Mouse (Mus musculus) forebrain, embryonic 16.5 days (tissue): ENCODE measurements around the gene Lamc3. TPM values are rescaled to one million over a fixed set of nuclear protein-coding genes. Genes with fewer than 3 reads are reported as not detected.
A peak's percentile ranks its signal among the peaks of the same experiment; 100 is the strongest.

Experiments used
- ATAC-seq: fragments of 200-750 bp; cut with Nextera tagmentation; 2 replicates; pipeline ENCODE4 v1.8.0; 2017; ENCODE audit warnings: mild to moderate bottlenecking, moderate library complexity
- H3K27ac ChIP-seq: fragments of 300-500 bp; sonication (generic); 2 replicates; pipeline ENCODE4 v1.5.1; 2014; ENCODE audit warnings: low read length, control low read depth
- H3K27me3 ChIP-seq: fragments of 300-500 bp; sonication (generic); replicated peaks from 2 replicates; pipeline ENCODE4 v1.6.1; 2014; ENCODE audit warnings: low read length; ENCODE audit not compliant: control insufficient read depth, insufficient read depth
- H3K36me3 ChIP-seq: fragments of 300-500 bp; sonication (generic); 2 replicates; pipeline ENCODE4 v1.6.1; 2014; ENCODE audit not compliant: control insufficient read depth, insufficient read depth
- H3K4me1 ChIP-seq: fragments of 300-500 bp; sonication (generic); replicated peaks from 2 replicates; pipeline ENCODE4 v1.6.1; 2014; ENCODE audit warnings: low read length; ENCODE audit not compliant: control insufficient read depth, insufficient read depth
- H3K4me2 ChIP-seq: fragments of 300-500 bp; sonication (generic); 2 replicates; pipeline ENCODE4 v1.6.1; 2014; ENCODE audit warnings: mild to moderate bottlenecking, low read length, control low read depth
- H3K4me3 ChIP-seq: fragments of 300-500 bp; sonication (generic); replicated peaks from 2 replicates; pipeline ENCODE4 v1.5.1; 2014; ENCODE audit warnings: mild to moderate bottlenecking, low read length, control low read depth
- H3K9ac ChIP-seq: fragments of 300-500 bp; sonication (generic); replicated peaks from 2 replicates; pipeline ENCODE4 v1.6.1; 2014; ENCODE audit warnings: low read depth, low read length, control low read depth
- H3K9me3 ChIP-seq: fragments of 300-500 bp; sonication (generic); 2 replicates; pipeline ENCODE4 v1.6.1; 2016; ENCODE audit warnings: low read length; ENCODE audit not compliant: control insufficient read depth
- WGBS: fragments of 180-500 bp; shearing (Covaris S2); extraction: QIAGEN DNeasy Blood & Tissue Kit; methylation state at CpG from one replicate; pipeline ENCODE4 v1.1.7; 2014; 5-methylcytosine and 5-hydroxymethylcytosine counted together
- polyA plus RNA-seq: library from polyadenylated mRNA; unstranded; fragments of >200 nt; fragmentation: Nextera tagmentation; extraction: Ambion mirVana; gene quantifications from 2 replicates; pipeline ENCODE4 v1.2.1, GENCODE M21; 2015

The Lamc3 gene
- 3.4 and 4.0 TPM in 2 replicates for polyA plus RNA-seq

- H3K9me3 ChIP-seq = no peaks in the 10 kb centered on the region
- H3K4me2 ChIP-seq = no peak within 1 kb of the TSS
- H3K27ac ChIP-seq = no peak within 1 kb of the TSS
- H3K9ac ChIP-seq = 0 out of 2 replicates have a peak within 1 kb of the TSS, but pooled peaks have one; percentile 15
- WGBS = 5% methylated on average over 26 of the region's 26 CpGs
- no peaks in the 10 kb centered on the region for H3K36me3 ChIP-seq
- no peaks in the 10 kb centered on the region for H3K4me1 ChIP-seq
- H3K4me3 ChIP-seq = no peak within 1 kb of the TSS
- peaks cover 34% of the 10 kb centered on the region for H3K27me3 ChIP-seq
- ATAC-seq = no peak
Measured at GRCm38 (mm10) chr2:31887030-31887429, at the start of gene Lamc3. Lamc3 (plus strand) TSS chr2:31887291.

GRCm38 (mm10) chr2:31838868-31839267 lies 48.2 kb upstream of the Lamc3 start:
- Histone ChIP-seq H3K27me3 (peaks cover 7% of the 10 kb centered on the region; the same call in 1 of the 2 replicates), H3K36me3 (no peaks in the 10 kb centered on the region), H3K4me1 (peaks cover 5% of the 10 kb centered on the region; the same call in 1 of the 2 replicates), H3K9ac (no peak overlapping the region), H3K27ac (no peak overlapping the region), H3K4me3 (no peak overlapping the region), H3K4me2 (no peak overlapping the region), H3K9me3 (no peaks in the 10 kb centered on the region)
- no peak for ATAC-seq
- 63% methylated on average over 1 of the region's 1 CpGs for WGBS

GRCm38 (mm10) chr2:31844729-31845136 lies 42.4 kb upstream of the Lamc3 start:
- no peak overlapping the region for H3K27ac ChIP-seq

GRCm38 (mm10) chr2:31845512-31845895 lies 41.6 kb upstream of the Lamc3 start:
- ATAC-seq = peak; percentile 21; the same call in 1 of the 2 replicates

More at GRCm38 (mm10) chr2:31844729-31845136, 42.4 kb upstream of the Lamc3 start:
- no peak overlapping the region for H3K9ac ChIP-seq
- peak overlapping the region; percentile 65; the same call in 1 of the 2 replicates for H3K4me3 ChIP-seq
- peak; percentile 79 for ATAC-seq
- no peak overlapping the region for H3K4me2 ChIP-seq
- H3K36me3 ChIP-seq = no peaks in the 10 kb centered on the region
- WGBS = 4% methylated on average over 10 of the region's 10 CpGs
- H3K27me3 ChIP-seq = peaks cover 30% of the 10 kb centered on the region
- H3K4me1 ChIP-seq = peaks cover 27% of the 10 kb centered on the region
- H3K9me3 ChIP-seq = no peaks in the 10 kb centered on the region

GRCm38 (mm10) chr2:31845896-31846691 lies 41.0 kb upstream of the Lamc3 start, which contains the start of gene Fibcd1:
Fibcd1 (minus strand) TSS chr2:31846005.
- Histone ChIP-seq H3K4me1 (peaks cover 32% of the 10 kb centered on the region), H3K27ac (no peak within 1 kb of the TSS), H3K4me3 (peak within 1 kb of the TSS; percentile 65), H3K36me3 (no peaks in the 10 kb centered on the region), H3K9me3 (no peaks in the 10 kb centered on the region), H3K27me3 (peaks cover 28% of the 10 kb centered on the region), H3K4me2 (peak within 1 kb of the TSS; percentile 96), H3K9ac (peak within 1 kb of the TSS; percentile 65)
- under 1% methylated on average over 79 of the region's 88 CpGs for WGBS
- ATAC-seq = peak; percentile 34; the same call in 1 of the 2 replicates

More at GRCm38 (mm10) chr2:31845512-31845895, 41.6 kb upstream of the Lamc3 start:
- Histone ChIP-seq H3K27ac (no peak overlapping the region), H3K4me2 (peak overlapping the region; percentile 96), H3K9ac (peak overlapping the region; percentile 65), H3K36me3 (no peaks in the 10 kb centered on the region), H3K27me3 (peaks cover 28% of the 10 kb centered on the region), H3K9me3 (no peaks in the 10 kb centered on the region), H3K4me1 (peaks cover 32% of the 10 kb centered on the region), H3K4me3 (peak overlapping the region; percentile 65)
- 3% methylated on average over 23 of the region's 26 CpGs for WGBS

- H3K27ac ChIP-seq = no peak overlapping the region
- no peaks in the 10 kb centered on the region for H3K9me3 ChIP-seq
- peak overlapping the region; percentile 65 for H3K4me3 ChIP-seq
- peaks cover 32% of the 10 kb centered on the region for H3K4me1 ChIP-seq
- H3K4me2 ChIP-seq = peak overlapping the region; percentile 96
- no peak overlapping the region; the same call in none of the 2 replicates for H3K9ac ChIP-seq
- no peaks in the 10 kb centered on the region for H3K36me3 ChIP-seq
- H3K27me3 ChIP-seq = peaks cover 28% of the 10 kb centered on the region
- 4% methylated on average over 35 of the region's 35 CpGs for WGBS
- no peak for ATAC-seq
Measured at GRCm38 (mm10) chr2:31846692-31847660, 40.1 kb upstream of the Lamc3 start.

GRCm38 (mm10) chr2:31847908-31848307 lies 39.2 kb upstream of the Lamc3 start:
- Histone ChIP-seq H3K4me2 (no peak overlapping the region), H3K9ac (no peak overlapping the region), H3K36me3 (no peaks in the 10 kb centered on the region), H3K4me1 (peaks cover 32% of the 10 kb centered on the region), H3K4me3 (no peak overlapping the region), H3K27me3 (peaks cover 28% of the 10 kb centered on the region), H3K27ac (no peak overlapping the region), H3K9me3 (no peaks in the 10 kb centered on the region)
- 20% methylated on average over 6 of the region's 6 CpGs for WGBS
- ATAC-seq = no peak

- H3K9me3 ChIP-seq = no peaks in the 10 kb centered on the region
- peaks cover 23% of the 10 kb centered on the region for H3K4me1 ChIP-seq
- no peak for ATAC-seq
- WGBS = 44% methylated on average over 12 of the region's 12 CpGs
- no peak overlapping the region for H3K9ac ChIP-seq
- peaks cover 24% of the 10 kb centered on the region for H3K27me3 ChIP-seq
- no peak overlapping the region for H3K4me3 ChIP-seq
- H3K4me2 ChIP-seq = no peak overlapping the region
- no peak overlapping the region for H3K27ac ChIP-seq
- no peaks in the 10 kb centered on the region for H3K36me3 ChIP-seq
Measured at GRCm38 (mm10) chr2:31850141-31850540, 37.0 kb upstream of the Lamc3 start.
